Mouse (Mus musculus) cerebellum, adult 2 months (tissue): ENCODE data around the gene Unc79. TPM values are rescaled to one million over a fixed set of nuclear protein-coding genes. Genes with fewer than 3 reads are reported as not detected.

Experiments
- DNase-seq, 2 experiments: peaks; one replicate each; pipeline ENCODE4 v3.0.0; 2021
- H3K27ac ChIP-seq: fragments of 200-500 bp; 2 replicates; pipeline ENCODE4 v1.5.1; 2012; ENCODE audit warnings: low read length, control low read depth, inconsistent platforms; ENCODE audit not compliant: insufficient read depth
- H3K27me3 ChIP-seq: fragments of 200-500 bp; 2 replicates; pipeline ENCODE4 v1.6.1; 2012; ENCODE audit warnings: inconsistent platforms, mild to moderate bottlenecking, low read length, moderate library complexity; ENCODE audit not compliant: control insufficient read depth, insufficient read depth
- H3K4me1 ChIP-seq: fragments of 200-500 bp; 2 replicates; pipeline ENCODE4 v1.6.1; 2011; ENCODE audit warnings: low read length; ENCODE audit not compliant: control insufficient read depth, insufficient read depth
- H3K4me3 ChIP-seq: fragments of 200-500 bp; replicated peaks from 2 replicates; pipeline ENCODE3; 2011; ENCODE audit warnings: mild to moderate bottlenecking, low read depth, low read length, control low read depth; ENCODE audit not compliant: insufficient read depth
- CTCF ChIP-seq: fragments of 200-500 bp; IDR thresholded peaks from 2 replicates; pipeline ENCODE4 v1.5.1; 2011; ENCODE audit warnings: low read depth, mild to moderate bottlenecking, control low read depth, low read length, moderate library complexity, borderline replicate concordance; ENCODE audit not compliant: insufficient read depth
- POLR2A ChIP-seq: fragments of 200-500 bp; IDR thresholded peaks from 2 replicates; pipeline ENCODE4 v1.6.1; 2011; ENCODE audit warnings: low read length, control low read depth, borderline replicate concordance; ENCODE audit not compliant: insufficient read depth
- WGBS: fragments of 180-500 bp; shearing (Covaris S2); methylation state at CpG from one replicate; pipeline ENCODE4 v1.1.7; 2018; 5-methylcytosine and 5-hydroxymethylcytosine counted together
- polyA plus RNA-seq: library from polyadenylated mRNA; depleted of rRNA; stranded (reverse); fragments of >200 nt; gene quantifications from 2 replicates; pipeline ENCODE4 v1.2.3, GENCODE M21; 2012

The Unc79 gene
- polyA plus RNA-seq, 1 experiment = 26.1 TPM

- no peaks in the 10 kb centered on the region for H3K27me3 ChIP-seq
- DNase-seq = no peak
- WGBS = 97% methylated on average over 1 of the region's 1 CpGs
- H3K4me1 ChIP-seq = no peaks in the 10 kb centered on the region
- no peak overlapping the region for H3K27ac ChIP-seq
- H3K4me3 ChIP-seq = no peak overlapping the region
- TF ChIP-seq CTCF = no peak
- TF ChIP-seq POLR2A = no peak
Measured at GRCm38 (mm10) chr12:102945571-102945970, 3.1 kb upstream of the Unc79 start.

- no peak overlapping the region for H3K4me3 ChIP-seq
- no peak for TF ChIP-seq POLR2A
- no peak for TF ChIP-seq CTCF
Measured at GRCm38 (mm10) chr12:102947826-102948225, 833 bp upstream of the Unc79 start.

DNA sequence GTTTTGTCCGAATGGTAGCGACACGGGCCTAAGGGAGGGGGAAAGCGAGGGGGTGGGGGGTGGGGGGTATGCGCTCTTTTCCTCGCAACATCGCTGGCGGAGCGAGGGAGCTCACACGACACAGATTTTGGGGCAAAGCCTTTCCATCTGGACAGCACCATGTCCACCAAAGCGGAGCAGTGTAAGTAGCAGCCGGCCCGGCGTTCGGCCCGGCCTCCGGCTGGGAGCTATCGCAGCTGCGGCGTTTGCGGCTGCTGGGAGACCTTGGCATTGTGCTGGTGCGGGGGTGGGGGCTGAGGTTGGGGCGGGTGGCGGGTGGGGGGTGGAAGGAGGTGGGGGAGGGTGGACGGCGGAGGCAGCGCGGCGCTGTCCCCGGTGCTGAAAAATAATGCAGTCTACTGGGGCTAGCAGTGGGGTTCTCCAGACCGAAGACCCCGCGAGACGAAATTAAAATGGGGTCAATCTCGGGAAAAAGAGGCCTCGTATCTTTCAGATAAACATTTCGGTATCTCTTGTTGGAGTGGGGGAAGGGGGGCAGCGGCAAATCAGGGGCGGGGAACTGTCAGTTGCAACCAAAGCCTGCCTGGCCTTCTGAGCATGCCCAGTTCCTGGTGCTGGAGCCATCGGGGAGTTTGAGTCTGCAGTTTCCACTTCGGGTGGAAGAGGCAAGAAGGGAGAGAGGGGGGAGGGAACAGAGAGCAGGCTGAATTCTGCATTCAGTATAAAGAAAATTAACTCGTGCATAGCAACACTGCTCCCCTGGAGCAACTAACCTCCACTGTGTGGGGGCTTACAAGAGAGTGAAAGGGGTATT is 943 bp downstream of the Unc79 start:
- H3K4me3 ChIP-seq = peak overlapping the region; percentile 76
- no peaks in the 10 kb centered on the region for H3K27me3 ChIP-seq
- under 1% methylated on average over 42 of the region's 42 CpGs for WGBS
- no peaks in the 10 kb centered on the region for H3K4me1 ChIP-seq
- TF ChIP-seq POLR2A = peak; percentile 35; the same call in 1 of the 2 replicates
- TF ChIP-seq CTCF = no peak
- DNase-seq = peak; percentile 79 to 83
- peak overlapping the region; percentile 69 for H3K27ac ChIP-seq

More at GRCm38 (mm10) chr12:102947826-102948225, 833 bp upstream of the Unc79 start:
- WGBS = 45% methylated on average over 10 of the region's 10 CpGs
- DNase-seq = no peak
- Histone ChIP-seq H3K27me3 (no peaks in the 10 kb centered on the region), H3K27ac (no peak overlapping the region), H3K4me1 (no peaks in the 10 kb centered on the region)

DNA sequence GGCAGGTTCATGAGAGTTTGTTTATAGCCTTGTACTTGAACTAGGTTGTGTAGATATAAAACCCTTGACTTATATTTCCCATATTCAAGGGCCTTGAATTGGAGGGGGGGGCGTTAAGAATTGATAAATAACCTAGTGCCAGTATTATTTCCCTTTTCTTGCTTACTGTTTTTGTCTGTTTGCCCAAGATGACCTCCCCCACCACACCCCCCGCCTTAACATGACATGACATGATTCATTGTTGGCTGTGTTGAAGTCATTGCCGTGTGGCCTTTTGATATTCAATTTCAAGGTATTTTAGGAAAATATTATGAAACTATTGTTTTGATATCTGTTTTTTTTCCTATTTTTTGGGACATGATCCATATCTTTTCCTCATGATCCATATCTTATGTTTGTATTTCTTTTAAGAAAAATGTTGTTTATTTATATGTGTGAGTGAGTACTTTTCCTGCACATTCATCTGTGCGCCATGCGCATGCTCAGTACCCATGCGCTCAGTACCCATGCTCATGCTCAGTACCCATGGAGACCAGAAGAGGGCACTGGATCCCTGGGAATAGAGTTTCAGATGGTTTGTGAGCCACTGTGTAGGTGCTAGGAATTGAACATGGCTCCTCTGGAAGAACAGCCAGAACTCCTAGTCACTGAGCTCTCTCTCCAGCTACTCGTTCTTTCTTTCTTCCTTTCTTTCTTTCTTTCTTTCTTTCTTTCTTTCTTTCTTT is 11.6 kb downstream of the Unc79 start:
- Histone ChIP-seq H3K4me3 (no peak overlapping the region), H3K4me1 (no peaks in the 10 kb centered on the region), H3K27me3 (no peaks in the 10 kb centered on the region), H3K27ac (no peak overlapping the region)
- 92% methylated on average over 7 of the region's 7 CpGs for WGBS
- TF ChIP-seq POLR2A (no peak), CTCF (no peak)
- no peak for DNase-seq

GRCm38 (mm10) chr12:102961066-102961465 is 12.4 kb downstream of the Unc79 start:
- DNase-seq = no peak
- TF ChIP-seq POLR2A (no peak), CTCF (no peak)
- Histone ChIP-seq H3K27ac (no peak overlapping the region), H3K27me3 (no peaks in the 10 kb centered on the region), H3K4me3 (no peak overlapping the region), H3K4me1 (no peaks in the 10 kb centered on the region)
- WGBS = 60% methylated on average over 3 of the region's 3 CpGs

GRCm38 (mm10) chr12:102964486-102964885 is 15.8 kb downstream of the Unc79 start:
- no peak for DNase-seq
- WGBS = 44% methylated on average over 3 of the region's 3 CpGs
- H3K4me1 ChIP-seq = peaks cover 3% of the 10 kb centered on the region
- H3K4me3 ChIP-seq = no peak overlapping the region
- H3K27ac ChIP-seq = no peak overlapping the region
- TF ChIP-seq CTCF (no peak), POLR2A (no peak)
- no peaks in the 10 kb centered on the region for H3K27me3 ChIP-seq

- no peak for DNase-seq
- 68% methylated on average over 4 of the region's 4 CpGs for WGBS
- Histone ChIP-seq H3K27ac (no peak overlapping the region), H3K27me3 (no peaks in the 10 kb centered on the region), H3K4me1 (no peaks in the 10 kb centered on the region), H3K4me3 (no peak overlapping the region)
- TF ChIP-seq POLR2A (no peak), CTCF (no peak)
Measured at GRCm38 (mm10) chr12:102980584-102980983, 31.9 kb downstream of the Unc79 start.
